Mouse (Mus musculus) midbrain, embryonic 11.5 days (tissue): ENCODE data around the gene Trim80. TPM values are rescaled to one million over a fixed set of nuclear protein-coding genes. Genes with fewer than 3 reads are reported as not detected.
A peak's percentile ranks its signal among the peaks of the same experiment; 100 is the strongest.

Source experiments
- ATAC-seq: fragments of 200-750 bp; cut with Nextera tagmentation; 2 replicates; pipeline ENCODE4 v1.8.0; 2017; ENCODE audit warnings: moderate TSS enrichment, moderate library complexity; ENCODE audit not compliant: low FRiP score
- DNase-seq: peaks from one replicate; pipeline ENCODE4 v3.0.0; 2015; ENCODE audit warnings: low spot score; ENCODE audit errors: missing footprints
- H3K27ac ChIP-seq: fragments of 300-500 bp; sonication (generic); 2 replicates; pipeline ENCODE4 v1.5.1; 2014; ENCODE audit warnings: low read depth, low read length
- H3K27me3 ChIP-seq: fragments of 300-500 bp; sonication (generic); 2 replicates; pipeline ENCODE4 v1.6.1; 2014; ENCODE audit warnings: mild to moderate bottlenecking, low read length, moderate library complexity, mixed read lengths; ENCODE audit not compliant: control insufficient read depth, insufficient read depth
- H3K36me3 ChIP-seq: fragments of 300-500 bp; sonication (generic); 2 replicates; pipeline ENCODE4 v1.6.1; 2014; ENCODE audit warnings: mild to moderate bottlenecking, low read length, moderate library complexity, mixed read lengths; ENCODE audit not compliant: control insufficient read depth, insufficient read depth
- H3K4me1 ChIP-seq: fragments of 300-500 bp; sonication (generic); 2 replicates; pipeline ENCODE4 v1.6.1; 2014; ENCODE audit warnings: low read length; ENCODE audit not compliant: control insufficient read depth, insufficient read depth
- H3K4me2 ChIP-seq: fragments of 300-500 bp; sonication (generic); 2 replicates; pipeline ENCODE4 v1.6.1; 2014; ENCODE audit warnings: mild to moderate bottlenecking, moderate library complexity
- H3K4me3 ChIP-seq: fragments of 300-500 bp; sonication (generic); 2 replicates; pipeline ENCODE4 v1.5.1; 2014; ENCODE audit warnings: low read depth, low read length
- H3K9ac ChIP-seq: fragments of 300-500 bp; sonication (generic); 2 replicates; pipeline ENCODE4 v1.6.1; 2014; ENCODE audit warnings: low read length
- H3K9me3 ChIP-seq: fragments of 300-500 bp; sonication (generic); 2 replicates; pipeline ENCODE4 v1.6.1; 2016; ENCODE audit warnings: low read length; ENCODE audit not compliant: control insufficient read depth
- WGBS: fragments of 180-500 bp; shearing (Covaris S2); extraction: QIAGEN DNeasy Blood & Tissue Kit; methylation state at CpG from one replicate; pipeline ENCODE4 v1.1.7; 2014; 5-methylcytosine and 5-hydroxymethylcytosine counted together
- polyA plus RNA-seq: library from polyadenylated mRNA; unstranded; fragments of >200 nt; fragmentation: Nextera tagmentation; extraction: Ambion mirVana; gene quantifications from 2 replicates; pipeline ENCODE4 v1.2.1, GENCODE M21; 2014

The Trim80 gene
- polyA plus RNA-seq, 1 experiment from 2014 or later = not detected

DNA sequence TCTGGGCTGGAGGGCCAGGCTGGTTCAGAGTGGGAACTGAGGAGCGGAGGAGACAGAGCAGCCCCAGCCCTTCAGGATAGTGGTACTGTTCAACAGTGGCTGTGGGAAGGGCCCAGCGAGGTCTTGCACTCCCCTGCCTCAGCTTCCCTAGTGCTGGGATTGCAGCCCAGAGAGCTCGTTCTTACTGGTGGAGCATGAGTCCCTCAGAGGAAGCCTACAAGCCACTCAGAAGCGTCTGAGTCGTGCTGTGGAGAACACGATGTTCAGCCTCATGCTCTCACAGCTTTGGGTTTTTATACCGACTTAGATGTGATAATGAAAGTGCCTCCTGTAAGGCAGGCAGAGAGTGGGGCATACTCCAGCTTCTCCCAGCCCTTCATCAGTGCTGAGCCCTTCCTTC lies 15.7 kb upstream of the Trim80 start:
- WGBS = 84% methylated on average over 7 of the region's 7 CpGs
- Histone ChIP-seq H3K36me3 (peaks cover 11% of the 10 kb centered on the region), H3K27me3 (no peaks in the 10 kb centered on the region), H3K4me2 (no peak overlapping the region), H3K9ac (no peak overlapping the region), H3K4me1 (peaks cover 16% of the 10 kb centered on the region), H3K27ac (no peak overlapping the region), H3K9me3 (no peaks in the 10 kb centered on the region), H3K4me3 (no peak overlapping the region)
- DNase-seq (no peak), ATAC-seq (no peak)

DNA sequence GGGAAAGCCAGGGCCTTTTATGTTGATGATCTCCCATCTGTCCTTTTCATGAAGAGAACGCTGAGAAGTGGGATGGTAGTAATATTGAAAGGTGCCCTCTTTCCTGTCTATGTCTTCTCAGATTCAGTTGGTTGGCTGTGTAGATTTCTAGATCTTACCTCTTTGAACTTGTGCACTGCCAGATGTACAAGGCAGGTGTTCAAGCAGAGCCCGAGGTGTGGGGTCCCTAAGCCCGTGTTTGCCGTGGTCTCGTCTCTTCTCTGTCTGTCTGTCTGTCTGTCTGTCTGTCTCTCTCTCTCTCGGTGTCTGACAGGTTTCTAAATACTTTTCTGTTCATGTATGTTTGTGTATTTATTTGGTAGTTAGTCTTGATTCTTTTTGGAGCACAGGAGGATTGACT lies 14.7 kb upstream of the Trim80 start:
- peaks cover 13% of the 10 kb centered on the region for H3K36me3 ChIP-seq
- 89% methylated on average over 6 of the region's 6 CpGs for WGBS
- H3K4me3 ChIP-seq = no peak overlapping the region

DNA sequence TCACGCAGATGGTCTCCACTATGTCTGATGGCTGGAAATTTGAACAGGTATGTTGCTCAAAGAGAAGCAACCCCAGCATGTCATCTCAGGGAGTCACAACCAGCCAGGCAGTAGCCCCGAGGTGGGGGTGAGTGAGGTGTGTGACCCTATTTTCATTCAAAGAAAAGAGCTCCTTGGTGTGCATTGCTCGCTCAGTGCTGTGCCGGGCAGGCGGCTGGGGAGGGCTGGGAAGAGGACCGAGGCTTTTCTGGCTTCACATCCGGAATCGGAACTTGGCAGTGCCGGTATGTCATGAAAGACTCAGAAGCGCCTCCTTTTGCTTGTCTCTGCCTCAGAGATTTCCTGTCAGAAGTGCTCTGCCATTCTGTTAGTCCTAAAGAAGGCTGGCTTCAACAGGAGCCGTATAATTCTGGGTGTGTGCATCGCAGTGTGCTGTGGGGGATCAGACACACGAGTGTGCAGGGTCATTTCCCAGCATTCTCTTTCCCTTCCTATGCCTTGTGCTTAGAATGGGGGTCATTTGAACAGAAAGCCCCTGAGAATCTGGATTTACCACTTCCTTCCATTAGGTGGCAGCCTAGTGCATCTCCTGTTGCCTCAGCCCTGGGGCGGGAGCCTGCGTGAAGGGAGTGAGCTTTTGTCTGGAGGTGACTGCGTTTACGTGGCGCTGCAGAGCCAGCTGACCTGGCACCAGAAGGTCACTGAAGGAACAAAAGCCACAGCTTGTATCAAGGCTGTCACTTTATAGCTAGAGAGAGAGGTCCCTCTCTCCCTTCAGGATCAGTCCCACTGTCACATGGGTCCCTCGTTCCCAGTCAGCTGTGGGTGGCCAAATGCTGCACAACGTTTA lies 12.6 kb upstream of the Trim80 start:
- Histone ChIP-seq H3K4me1 (peaks cover 6% of the 10 kb centered on the region), H3K27ac (peak overlapping the region; percentile 48; the same call in 1 of the 2 replicates), H3K9me3 (no peaks in the 10 kb centered on the region), H3K9ac (peak overlapping the region; percentile 41), H3K36me3 (peaks cover 13% of the 10 kb centered on the region), H3K4me2 (peak overlapping the region; percentile 6; the same call in 1 of the 2 replicates), H3K4me3 (no peak overlapping the region), H3K27me3 (no peaks in the 10 kb centered on the region)
- DNase-seq = peak; percentile 98
- WGBS = 36% methylated on average over 20 of the region's 20 CpGs
- ATAC-seq = peak; percentile 76

More for the DNA sequence above, 14.7 kb upstream of the Trim80 start:
- H3K4me2 ChIP-seq = no peak overlapping the region
- no peaks in the 10 kb centered on the region for H3K27me3 ChIP-seq
- DNase-seq (no peak), ATAC-seq (no peak)
- H3K27ac ChIP-seq = no peak overlapping the region
- peaks cover 15% of the 10 kb centered on the region for H3K4me1 ChIP-seq
- H3K9ac ChIP-seq = no peak overlapping the region
- H3K9me3 ChIP-seq = no peaks in the 10 kb centered on the region

DNA sequence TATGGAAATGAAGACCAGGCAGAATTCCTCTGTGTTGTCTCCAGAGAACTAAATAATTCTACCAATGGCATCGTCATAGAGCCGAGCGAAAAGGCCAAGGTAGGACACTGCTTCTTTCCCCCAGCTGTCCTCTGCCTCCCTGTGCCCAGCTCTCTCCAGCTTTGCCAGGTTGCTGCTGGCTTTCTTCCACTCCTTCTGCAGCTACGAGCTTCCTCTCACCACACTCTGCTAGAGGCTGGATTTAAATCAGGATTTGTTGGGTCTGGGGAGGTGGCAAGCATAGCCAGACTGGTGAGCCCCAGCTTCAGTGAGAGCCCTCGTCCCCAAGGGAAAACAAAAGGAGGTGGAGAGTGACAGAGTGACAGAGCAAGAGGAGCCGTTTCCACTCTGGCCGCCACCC lies 11.0 kb upstream of the Trim80 start:
- DNase-seq = no peak
- no peak for ATAC-seq
- no peaks in the 10 kb centered on the region for H3K9me3 ChIP-seq
- WGBS = 81% methylated on average over 7 of the region's 7 CpGs
- H3K27ac ChIP-seq = no peak overlapping the region
- H3K36me3 ChIP-seq = peaks cover 13% of the 10 kb centered on the region
- H3K4me3 ChIP-seq = no peak overlapping the region
- H3K4me1 ChIP-seq = peaks cover 6% of the 10 kb centered on the region
- no peaks in the 10 kb centered on the region for H3K27me3 ChIP-seq
- no peak overlapping the region for H3K4me2 ChIP-seq
- H3K9ac ChIP-seq = no peak overlapping the region

DNA sequence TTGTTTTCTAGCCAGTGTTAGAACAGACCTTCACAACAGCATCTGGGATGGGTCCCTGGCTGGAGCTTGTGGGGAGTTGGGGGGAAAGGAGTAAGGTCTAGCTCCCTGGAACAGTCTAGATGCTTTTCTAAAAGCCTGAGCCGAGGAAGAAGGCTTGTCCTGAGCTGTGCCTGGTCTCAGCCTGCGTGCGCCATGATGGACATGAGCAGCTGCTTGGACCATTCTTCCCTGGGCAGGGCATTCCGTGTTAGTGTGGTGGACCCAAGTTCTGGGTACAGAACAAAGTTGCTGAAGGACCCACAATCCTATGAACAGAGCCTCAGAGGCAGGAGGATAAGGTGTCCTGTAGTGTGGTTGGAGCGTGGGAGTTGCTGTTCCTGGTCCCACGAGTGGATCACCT lies 9.8 kb upstream of the Trim80 start:
- Histone ChIP-seq H3K4me3 (no peak overlapping the region), H3K4me2 (no peak overlapping the region), H3K9me3 (no peaks in the 10 kb centered on the region), H3K36me3 (peaks cover 8% of the 10 kb centered on the region; the same call in 1 of the 2 replicates), H3K4me1 (peaks cover 8% of the 10 kb centered on the region), H3K9ac (no peak overlapping the region), H3K27me3 (no peaks in the 10 kb centered on the region), H3K27ac (no peak overlapping the region)
- DNase-seq (no peak), ATAC-seq (no peak)
- WGBS = 93% methylated on average over 6 of the region's 6 CpGs

DNA sequence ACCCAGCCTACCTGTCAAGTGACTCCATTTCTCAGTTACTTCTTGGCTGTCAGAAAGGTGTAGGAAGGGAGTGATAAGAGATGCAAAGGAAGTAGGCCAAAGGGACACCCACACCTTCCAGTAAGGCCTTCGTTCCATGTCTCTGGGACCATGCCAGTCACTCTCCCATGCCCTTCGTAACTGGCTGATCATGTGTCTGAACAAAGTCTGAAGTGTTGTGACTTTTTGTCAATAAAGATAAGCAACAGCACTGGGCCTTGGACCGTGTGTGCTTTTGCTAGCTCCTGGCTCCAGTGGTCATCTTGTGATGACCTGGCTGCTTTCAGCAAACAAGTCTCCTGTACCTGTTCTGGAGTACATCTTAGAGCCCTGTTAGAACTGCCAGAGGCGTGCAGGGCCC lies 7.5 kb upstream of the Trim80 start:
- Histone ChIP-seq H3K36me3 (peaks cover 5% of the 10 kb centered on the region; the same call in 1 of the 2 replicates), H3K4me1 (peaks cover 13% of the 10 kb centered on the region), H3K9ac (no peak overlapping the region), H3K9me3 (no peaks in the 10 kb centered on the region), H3K4me3 (no peak overlapping the region), H3K4me2 (no peak overlapping the region), H3K27ac (no peak overlapping the region), H3K27me3 (no peaks in the 10 kb centered on the region)
- ATAC-seq = no peak
- WGBS = 84% methylated on average over 4 of the region's 4 CpGs
- no peak for DNase-seq

DNA sequence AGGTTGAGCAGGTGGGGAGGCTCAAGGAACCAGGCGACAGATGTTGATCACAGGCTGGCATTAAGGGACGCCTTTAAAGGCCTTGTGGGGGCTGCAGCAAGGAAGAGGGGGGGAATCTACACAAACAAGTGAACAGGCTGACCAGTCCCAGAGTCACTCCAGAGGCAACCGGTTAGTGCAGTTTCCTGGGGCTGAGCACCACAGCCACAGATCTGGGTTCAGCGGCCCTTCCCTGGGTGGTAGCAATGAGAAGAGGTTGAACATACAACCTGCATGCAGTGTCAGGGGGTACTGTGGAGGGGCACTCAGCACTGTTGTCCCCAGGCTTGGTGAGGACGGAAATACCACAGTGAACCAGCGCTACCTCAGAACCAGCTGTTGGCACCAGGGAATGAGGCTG lies 7.0 kb upstream of the Trim80 start:
- ATAC-seq (no peak), DNase-seq (no peak)
- H3K9ac ChIP-seq = no peak overlapping the region
- no peak overlapping the region for H3K27ac ChIP-seq
- H3K4me3 ChIP-seq = no peak overlapping the region
- no peaks in the 10 kb centered on the region for H3K9me3 ChIP-seq
- no peak overlapping the region for H3K4me2 ChIP-seq
- peaks cover 5% of the 10 kb centered on the region; the same call in 1 of the 2 replicates for H3K36me3 ChIP-seq
- 85% methylated on average over 6 of the region's 6 CpGs for WGBS
- H3K27me3 ChIP-seq = no peaks in the 10 kb centered on the region
- H3K4me1 ChIP-seq = peaks cover 10% of the 10 kb centered on the region

DNA sequence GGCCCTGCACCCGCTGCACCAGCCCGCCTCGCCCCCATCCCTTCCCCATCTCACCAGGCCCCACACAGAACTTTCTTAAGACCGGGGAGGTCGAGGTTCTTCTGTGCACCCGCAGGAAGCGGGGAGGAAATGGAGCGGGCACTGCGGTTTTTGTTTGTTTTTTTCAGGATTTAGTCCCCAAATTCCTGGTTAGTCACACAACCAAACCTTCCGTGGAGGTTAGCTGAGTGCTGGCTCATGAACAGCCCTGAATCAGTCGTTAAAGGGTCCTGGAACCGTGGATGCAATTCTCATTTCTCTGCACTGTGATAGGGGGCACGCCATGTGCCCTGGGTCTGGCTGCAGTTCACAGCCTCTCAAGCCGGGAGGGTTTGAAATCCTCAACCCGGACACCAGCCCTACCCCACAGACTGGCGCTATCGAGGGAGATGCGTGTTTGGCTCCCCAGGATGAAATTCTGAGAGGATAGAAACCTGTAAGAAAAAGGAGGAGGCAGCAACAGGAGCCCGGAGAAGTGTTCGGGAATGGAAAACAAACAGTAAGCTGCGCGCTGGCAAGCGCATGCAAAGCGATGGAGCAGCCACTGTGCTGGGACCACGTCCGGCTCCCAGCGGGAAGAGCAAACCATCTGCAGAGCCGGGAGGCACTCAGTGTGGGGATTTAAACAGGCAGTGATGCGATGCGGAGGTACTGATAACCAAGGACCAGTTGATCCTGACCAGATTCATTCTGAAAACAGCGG lies 4.6 kb upstream of the Trim80 start:
- 5% methylated on average over 31 of the region's 31 CpGs for WGBS
- H3K9me3 ChIP-seq = no peaks in the 10 kb centered on the region
- peak overlapping the region; percentile 59 for H3K9ac ChIP-seq
- H3K27me3 ChIP-seq = no peaks in the 10 kb centered on the region
- peaks cover 10% of the 10 kb centered on the region for H3K4me1 ChIP-seq
- DNase-seq = peak; percentile 95
- ATAC-seq = peak; percentile 67
- H3K4me3 ChIP-seq = peak overlapping the region; percentile 24
- no peaks in the 10 kb centered on the region; the same call in 1 of the 2 replicates for H3K36me3 ChIP-seq
- peak overlapping the region; percentile 55 for H3K4me2 ChIP-seq
- no peak overlapping the region for H3K27ac ChIP-seq

DNA sequence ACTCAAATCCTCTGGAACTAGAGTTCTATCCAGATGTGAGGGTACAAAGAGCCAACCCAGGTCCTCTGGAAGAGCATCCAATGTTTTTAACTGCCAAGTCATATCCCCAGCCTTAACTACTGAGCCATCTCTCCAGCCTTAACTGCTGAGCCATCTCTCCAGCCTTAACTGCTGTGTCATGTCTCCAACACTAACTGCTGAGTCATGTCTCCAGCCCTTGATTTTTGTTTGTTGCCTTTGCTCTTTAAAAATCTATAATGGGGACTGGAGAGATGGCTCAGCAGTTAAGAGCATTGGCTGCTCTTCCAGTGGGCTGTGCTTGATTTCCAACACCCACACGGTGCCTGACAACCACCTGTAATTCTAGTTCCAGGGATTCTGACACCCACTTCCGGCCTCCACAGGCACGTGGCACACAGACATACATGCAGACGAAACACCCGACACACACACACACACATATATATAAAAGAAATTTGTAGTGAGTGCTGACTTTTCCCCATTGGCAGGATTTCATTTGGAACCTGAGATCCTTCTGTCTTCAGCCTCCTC lies 2.7 kb upstream of the Trim80 start:
- ATAC-seq (no peak), DNase-seq (no peak)
- no peak overlapping the region for H3K4me2 ChIP-seq
- no peaks in the 10 kb centered on the region for H3K27me3 ChIP-seq
- no peaks in the 10 kb centered on the region for H3K9me3 ChIP-seq
- no peak overlapping the region for H3K27ac ChIP-seq
- H3K9ac ChIP-seq = no peak overlapping the region
- no peaks in the 10 kb centered on the region; the same call in 1 of the 2 replicates for H3K36me3 ChIP-seq
- no peak overlapping the region for H3K4me3 ChIP-seq
- WGBS = 89% methylated on average over 5 of the region's 5 CpGs
- H3K4me1 ChIP-seq = peaks cover 10% of the 10 kb centered on the region
